Mouse (Mus musculus): ENCODE measurements around the gene Ntmt1. TPM values are rescaled to one million over a fixed set of nuclear protein-coding genes. Genes with fewer than 3 reads are reported as not detected.
A peak's percentile ranks its signal among the peaks of the same experiment; 100 is the strongest.

Ntmt1 gene
- polyA plus RNA-seq, 1 experiment from 2014 or later, result 26.0 TPM

DNA sequence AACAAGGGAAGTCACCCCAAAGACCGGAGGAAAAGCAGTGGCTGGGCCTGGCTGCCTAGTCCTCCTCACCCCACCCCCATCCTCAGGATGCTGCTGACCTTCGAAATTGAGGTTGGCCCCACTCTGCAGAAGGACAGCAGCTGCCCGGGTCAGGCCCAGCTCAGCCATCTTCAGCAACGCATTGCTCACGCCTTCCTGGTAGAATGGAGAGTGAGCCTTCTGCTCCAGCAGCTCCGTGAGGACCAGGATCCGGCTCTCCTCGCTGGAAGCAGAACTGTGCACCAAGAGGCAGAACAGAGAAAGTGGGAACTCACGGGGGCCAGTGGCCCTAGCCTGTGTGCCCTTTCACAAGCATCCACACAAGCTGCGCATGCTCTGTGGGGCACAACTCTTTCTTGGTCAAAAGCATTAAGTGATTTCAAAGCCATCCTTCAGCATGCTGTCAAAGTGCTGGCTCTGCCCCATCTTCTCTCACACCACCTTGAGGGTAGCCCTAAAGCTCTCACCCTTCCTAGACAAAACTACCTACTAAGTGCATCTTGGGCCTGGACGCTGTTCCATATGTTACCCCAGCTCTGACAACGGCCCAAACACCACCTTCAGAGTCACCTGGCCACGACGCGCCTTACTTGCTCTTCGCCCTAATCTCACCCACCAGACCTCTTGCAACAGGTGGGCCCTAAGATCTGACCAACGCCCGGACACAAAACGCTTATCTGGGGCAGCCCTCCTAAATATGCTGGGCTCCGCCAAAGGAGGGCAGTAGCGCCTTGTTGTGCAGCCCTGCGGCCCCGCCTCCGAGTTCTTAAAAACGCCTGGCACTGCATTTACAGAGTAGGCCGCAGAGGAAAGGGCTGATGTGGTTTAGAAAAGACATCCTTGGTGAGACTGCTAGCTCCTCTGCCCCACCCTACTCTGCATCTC lies 19.5 kb downstream of the Ntmt1 start:
- H3K9ac ChIP-seq, result peak overlapping the region; percentile 92
- H3K27ac ChIP-seq (replicated peaks), result peak overlapping the region; percentile 92
- no peaks in the 10 kb centered on the region for H3K9me3 ChIP-seq (replicated peaks)
- H3K4me2 ChIP-seq, result peak overlapping the region; percentile 72
- 26% methylated on average over 26 of the region's 26 CpGs for WGBS (ENCODE audit: insufficient replicate concordance)
- H3K36me3 ChIP-seq (replicated peaks), result peaks cover 48% of the 10 kb centered on the region
- H3K4me1 ChIP-seq (replicated peaks), result peaks cover 42% of the 10 kb centered on the region
- H3K4me3 ChIP-seq (replicated peaks), result peak overlapping the region; percentile 93
- H3K27me3 ChIP-seq, result no peaks in the 10 kb centered on the region
- peak; percentile 77 for ATAC-seq (ENCODE audit: insufficient read depth)

DNA sequence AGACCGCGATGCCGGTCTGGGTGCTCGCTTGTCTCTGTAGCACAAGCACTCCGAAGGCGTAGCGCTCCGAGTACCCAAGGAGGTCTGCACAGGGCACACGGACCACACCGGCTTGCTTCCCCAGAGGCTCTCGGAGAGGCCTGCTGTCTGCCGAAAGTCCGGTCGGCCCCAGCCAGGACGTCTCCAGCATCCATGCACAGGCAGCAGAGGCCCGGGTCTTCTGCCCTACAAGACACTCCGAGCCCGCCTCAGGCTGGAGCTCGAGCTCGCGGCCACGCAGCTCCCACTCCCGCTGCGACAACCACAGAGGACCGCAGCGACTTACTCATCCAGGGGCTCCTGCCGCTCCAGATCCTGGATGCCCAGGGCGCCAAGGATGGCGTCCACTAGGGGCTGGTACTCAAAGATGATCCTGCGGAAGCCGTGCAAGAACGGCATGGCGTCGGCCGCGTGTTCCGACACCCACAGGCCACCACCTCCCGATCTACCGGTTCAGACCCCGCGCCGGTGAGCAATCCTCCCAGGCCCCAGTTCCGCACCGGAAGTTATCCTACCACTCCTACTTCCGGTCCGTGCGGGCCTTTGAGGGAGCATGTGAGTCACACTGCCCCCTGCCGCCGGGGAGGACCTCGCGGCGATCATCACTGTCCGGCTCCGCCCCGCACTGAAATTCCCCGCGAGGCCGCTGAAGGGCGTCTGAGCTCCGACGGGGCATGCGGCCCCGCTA lies 20.3 kb downstream of the Ntmt1 start:
- WGBS (ENCODE audit: insufficient replicate concordance), result under 1% methylated on average over 63 of the region's 63 CpGs
- H3K9me3 ChIP-seq (replicated peaks), result no peaks in the 10 kb centered on the region
- peaks cover 40% of the 10 kb centered on the region for H3K36me3 ChIP-seq (replicated peaks)
- peak overlapping the region; percentile 92 for H3K9ac ChIP-seq
- peak overlapping the region; percentile 93 for H3K4me3 ChIP-seq (replicated peaks)
- ATAC-seq (ENCODE audit: insufficient read depth), result peak; percentile 80
- H3K4me1 ChIP-seq (replicated peaks), result peaks cover 42% of the 10 kb centered on the region
- peak overlapping the region; percentile 72 for H3K4me2 ChIP-seq
- H3K27ac ChIP-seq (replicated peaks), result peak overlapping the region; percentile 92
- H3K27me3 ChIP-seq, result no peaks in the 10 kb centered on the region

DNA sequence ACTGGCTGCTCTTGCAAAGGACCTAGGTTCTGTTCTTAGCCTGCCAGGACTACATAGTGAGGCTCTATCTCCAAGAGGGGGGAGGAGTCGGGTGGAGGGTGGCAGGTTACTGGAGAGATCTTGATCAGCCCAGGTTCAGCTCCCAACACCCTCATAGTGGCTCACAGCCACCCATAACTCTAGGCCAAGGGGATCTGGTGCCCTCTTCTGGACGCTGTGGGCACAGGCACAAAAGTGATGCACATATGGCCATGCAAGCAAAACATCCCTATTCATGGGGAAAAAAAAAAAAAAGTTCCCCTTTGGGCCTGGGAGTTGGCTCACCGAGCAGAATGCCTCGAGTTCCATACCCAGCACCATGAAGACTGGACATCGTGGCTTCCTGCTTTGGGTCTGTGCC lies 21.7 kb downstream of the Ntmt1 start:
- Histone ChIP-seq H3K27me3 (peaks cover 5% of the 10 kb centered on the region; the same call in 1 of the 2 replicates), H3K9ac (no peak overlapping the region), H3K27ac (replicated peaks) (no peak overlapping the region), H3K4me3 (replicated peaks) (no peak overlapping the region), H3K4me2 (0 out of 2 replicates have a peak overlapping the region, but pooled peaks have one; percentile 72), H3K4me1 (replicated peaks) (peaks cover 37% of the 10 kb centered on the region), H3K9me3 (replicated peaks) (no peaks in the 10 kb centered on the region), H3K36me3 (replicated peaks) (peaks cover 26% of the 10 kb centered on the region)
- ATAC-seq (ENCODE audit: insufficient read depth), result no peak
- WGBS (ENCODE audit: insufficient replicate concordance), result 14% methylated on average over 5 of the region's 5 CpGs

DNA sequence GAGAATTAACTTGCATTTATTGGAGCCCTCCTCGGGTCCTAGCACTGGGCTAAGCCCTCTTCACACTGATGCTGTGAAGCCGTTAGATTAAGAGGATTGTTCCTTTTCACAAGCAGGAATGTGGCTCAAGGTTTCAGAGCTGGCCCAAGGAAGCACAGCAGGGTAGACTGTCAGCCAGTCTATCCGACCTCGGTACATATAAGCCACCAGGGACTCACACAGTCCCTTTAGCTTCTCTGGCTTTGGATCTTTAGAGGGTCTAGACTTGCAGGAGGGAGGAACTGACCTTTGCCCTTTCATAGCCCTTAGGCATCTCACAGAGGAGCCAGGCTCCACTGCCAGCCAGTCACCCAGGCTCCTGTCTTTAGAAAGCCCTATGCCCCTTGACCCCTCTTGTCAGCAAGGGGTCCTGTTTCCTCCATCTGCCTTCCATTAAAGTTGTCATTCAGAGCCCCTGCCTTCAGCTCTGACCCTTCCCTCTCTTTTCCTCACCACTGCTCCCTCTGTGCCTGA lies 22.7 kb downstream of the Ntmt1 start, which contains the start of gene Asb6:
Asb6 (minus strand) TSS at position 51 of the 513 bp plus-strand sequence.
- Histone ChIP-seq H3K27ac (replicated peaks) (no peak within 1 kb of the TSS), H3K27me3 (peaks cover 6% of the 10 kb centered on the region), H3K4me2 (0 out of 2 replicates have a peak within 1 kb of the TSS, but pooled peaks have one; percentile 72), H3K4me1 (replicated peaks) (peaks cover 36% of the 10 kb centered on the region), H3K9me3 (replicated peaks) (no peaks in the 10 kb centered on the region), H3K9ac (no peak within 1 kb of the TSS), H3K4me3 (replicated peaks) (no peak within 1 kb of the TSS), H3K36me3 (replicated peaks) (peaks cover 16% of the 10 kb centered on the region)
- no peak for ATAC-seq (ENCODE audit: insufficient read depth)
- WGBS (ENCODE audit: insufficient replicate concordance), result 54% methylated on average over 4 of the region's 4 CpGs

DNA sequence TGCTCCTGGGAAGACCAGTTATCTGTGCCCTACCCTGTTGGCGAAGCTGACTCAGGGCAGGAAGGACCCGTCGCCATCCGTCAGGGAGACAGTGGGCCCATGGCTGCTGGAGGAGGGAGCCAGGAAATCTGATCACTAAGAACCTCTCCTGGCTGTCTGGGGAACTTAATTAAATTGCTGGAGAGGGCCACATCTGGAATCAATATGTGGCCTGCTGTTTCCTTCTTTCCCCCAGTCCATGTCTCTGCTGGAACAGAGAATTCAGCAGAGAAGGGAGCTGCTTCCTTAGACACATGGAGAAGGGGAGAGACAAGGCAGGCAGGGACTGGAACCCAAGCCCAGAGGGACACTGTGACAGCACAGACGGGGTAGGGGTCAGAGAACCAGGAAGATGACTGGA lies 26.0 kb downstream of the Ntmt1 start:
- Histone ChIP-seq H3K27ac (replicated peaks) (no peak overlapping the region), H3K27me3 (peaks cover 31% of the 10 kb centered on the region), H3K4me1 (replicated peaks) (peaks cover 19% of the 10 kb centered on the region), H3K36me3 (replicated peaks) (no peaks in the 10 kb centered on the region), H3K4me2 (no peak overlapping the region), H3K9me3 (replicated peaks) (no peaks in the 10 kb centered on the region), H3K9ac (no peak overlapping the region), H3K4me3 (replicated peaks) (no peak overlapping the region)
- ATAC-seq (ENCODE audit: insufficient read depth), result no peak
- 48% methylated on average over 5 of the region's 5 CpGs for WGBS (ENCODE audit: insufficient replicate concordance)

DNA sequence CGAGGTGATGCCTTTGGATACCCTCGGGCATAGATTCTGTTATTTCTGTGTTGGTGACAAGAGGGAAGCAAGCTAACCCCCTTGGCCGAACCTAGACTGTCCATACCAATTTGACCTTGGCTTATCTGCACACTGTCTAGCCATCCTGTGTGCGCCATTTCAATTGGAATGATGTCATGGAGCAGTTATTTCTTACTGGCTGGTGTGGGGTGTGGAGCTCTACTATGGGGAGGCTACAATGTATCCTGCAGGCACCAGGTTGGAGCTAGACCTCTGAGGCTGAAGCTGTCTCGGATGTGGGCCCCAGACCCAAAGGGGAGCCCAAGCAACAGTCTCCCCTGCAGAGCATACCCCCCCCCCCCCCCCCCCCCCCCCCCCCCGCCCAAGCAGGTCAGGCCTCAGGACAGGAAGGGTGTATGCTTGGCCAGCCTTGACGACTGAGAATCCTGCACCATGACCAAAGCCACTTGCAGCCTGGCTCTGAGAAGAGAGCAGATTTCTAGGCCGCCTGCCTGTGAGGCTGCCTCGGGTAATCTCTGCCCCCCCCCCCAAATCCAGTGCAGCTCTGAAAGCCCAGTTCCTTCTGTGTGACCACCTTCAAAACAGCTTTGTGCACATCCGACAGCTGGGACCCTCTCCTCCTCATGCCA lies 26.9 kb downstream of the Ntmt1 start, which contains the start of gene Prrx2:
Prrx2 (plus strand) TSS at position 600 of the 650 bp plus-strand sequence.
- Histone ChIP-seq H3K27me3 (peaks cover 33% of the 10 kb centered on the region), H3K36me3 (replicated peaks) (no peaks in the 10 kb centered on the region), H3K4me3 (replicated peaks) (no peak within 1 kb of the TSS), H3K4me2 (no peak within 1 kb of the TSS), H3K27ac (replicated peaks) (no peak within 1 kb of the TSS), H3K9me3 (replicated peaks) (no peaks in the 10 kb centered on the region), H3K9ac (no peak within 1 kb of the TSS), H3K4me1 (replicated peaks) (peaks cover 10% of the 10 kb centered on the region)
- ATAC-seq (ENCODE audit: insufficient read depth), result no peak
- 50% methylated on average over 9 of the region's 10 CpGs for WGBS (ENCODE audit: insufficient replicate concordance)

DNA sequence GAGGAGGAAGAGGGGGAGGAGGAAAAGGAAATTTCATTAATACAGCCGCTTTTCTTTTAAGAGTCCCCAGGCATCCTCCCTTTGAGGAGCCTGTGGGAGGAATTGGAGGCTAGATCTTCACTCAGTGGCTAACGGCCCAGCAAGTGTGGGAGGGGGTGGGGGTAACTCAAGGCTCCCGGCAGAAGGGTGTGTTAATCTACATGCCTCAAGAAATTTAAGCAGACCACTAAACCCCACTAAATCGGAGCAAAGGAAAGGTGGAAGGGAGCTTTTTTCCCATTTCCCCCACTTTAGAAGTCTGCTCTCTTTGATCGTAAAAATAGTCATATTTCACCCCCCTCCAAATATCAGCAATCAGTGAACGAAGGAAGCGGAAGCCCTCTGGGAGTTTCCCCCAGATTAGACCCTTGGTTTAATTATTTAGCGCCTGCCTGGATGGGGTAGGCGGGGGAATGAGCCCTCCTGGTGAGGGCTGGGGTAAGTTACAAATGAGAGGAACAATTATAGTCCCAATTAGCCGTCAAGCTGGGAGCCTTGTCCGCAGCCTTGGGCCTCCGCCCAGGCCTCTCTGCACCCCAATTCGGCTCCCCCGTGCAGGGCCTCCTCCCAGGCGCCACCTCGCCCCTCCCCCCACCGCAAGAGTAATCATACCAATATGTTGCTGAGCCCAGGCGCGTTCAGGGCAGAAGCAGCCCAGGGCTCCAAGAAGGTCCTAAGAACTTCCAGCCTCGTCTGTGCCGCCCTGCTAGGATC lies 28.8 kb downstream of the Ntmt1 start:
- H3K4me3 ChIP-seq (replicated peaks), result no peak overlapping the region
- no peak for ATAC-seq (ENCODE audit: insufficient read depth)
- no peaks in the 10 kb centered on the region for H3K9me3 ChIP-seq (replicated peaks)
- no peak overlapping the region for H3K27ac ChIP-seq (replicated peaks)
- H3K9ac ChIP-seq, result no peak overlapping the region
- H3K4me2 ChIP-seq, result peak overlapping the region; percentile 43
- peaks cover 10% of the 10 kb centered on the region for H3K4me1 ChIP-seq (replicated peaks)
- H3K36me3 ChIP-seq (replicated peaks), result no peaks in the 10 kb centered on the region
- 21% methylated on average over 21 of the region's 21 CpGs for WGBS (ENCODE audit: insufficient replicate concordance)
- H3K27me3 ChIP-seq, result peaks cover 40% of the 10 kb centered on the region

DNA sequence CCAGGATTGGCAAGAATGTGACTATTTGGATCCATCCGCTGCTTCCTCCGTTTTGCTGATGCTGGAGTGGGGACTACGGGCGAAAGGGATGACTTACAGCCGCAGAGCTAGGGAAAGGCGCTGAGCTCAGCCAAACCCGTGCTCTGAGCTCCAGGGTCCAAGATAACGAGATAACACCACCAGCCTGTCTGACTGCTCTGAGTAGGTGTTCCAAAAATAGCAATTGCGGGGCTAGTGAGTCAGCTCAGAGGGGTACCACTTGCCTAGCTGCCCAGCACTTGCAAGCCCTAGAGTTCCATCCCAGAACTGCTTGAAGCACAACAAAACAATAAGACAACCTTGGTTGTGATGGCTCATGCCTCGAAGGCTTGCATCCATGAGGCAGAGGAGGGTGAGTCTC lies 35.0 kb downstream of the Ntmt1 start:
- Histone ChIP-seq H3K4me3 (replicated peaks) (no peak overlapping the region), H3K9ac (no peak overlapping the region), H3K27me3 (peaks cover 75% of the 10 kb centered on the region), H3K36me3 (replicated peaks) (no peaks in the 10 kb centered on the region), H3K9me3 (replicated peaks) (no peaks in the 10 kb centered on the region), H3K4me2 (no peak overlapping the region), H3K27ac (replicated peaks) (no peak overlapping the region), H3K4me1 (replicated peaks) (no peaks in the 10 kb centered on the region)
- ATAC-seq (ENCODE audit: insufficient read depth), result no peak
- 28% methylated on average over 10 of the region's 10 CpGs for WGBS (ENCODE audit: insufficient replicate concordance)

DNA sequence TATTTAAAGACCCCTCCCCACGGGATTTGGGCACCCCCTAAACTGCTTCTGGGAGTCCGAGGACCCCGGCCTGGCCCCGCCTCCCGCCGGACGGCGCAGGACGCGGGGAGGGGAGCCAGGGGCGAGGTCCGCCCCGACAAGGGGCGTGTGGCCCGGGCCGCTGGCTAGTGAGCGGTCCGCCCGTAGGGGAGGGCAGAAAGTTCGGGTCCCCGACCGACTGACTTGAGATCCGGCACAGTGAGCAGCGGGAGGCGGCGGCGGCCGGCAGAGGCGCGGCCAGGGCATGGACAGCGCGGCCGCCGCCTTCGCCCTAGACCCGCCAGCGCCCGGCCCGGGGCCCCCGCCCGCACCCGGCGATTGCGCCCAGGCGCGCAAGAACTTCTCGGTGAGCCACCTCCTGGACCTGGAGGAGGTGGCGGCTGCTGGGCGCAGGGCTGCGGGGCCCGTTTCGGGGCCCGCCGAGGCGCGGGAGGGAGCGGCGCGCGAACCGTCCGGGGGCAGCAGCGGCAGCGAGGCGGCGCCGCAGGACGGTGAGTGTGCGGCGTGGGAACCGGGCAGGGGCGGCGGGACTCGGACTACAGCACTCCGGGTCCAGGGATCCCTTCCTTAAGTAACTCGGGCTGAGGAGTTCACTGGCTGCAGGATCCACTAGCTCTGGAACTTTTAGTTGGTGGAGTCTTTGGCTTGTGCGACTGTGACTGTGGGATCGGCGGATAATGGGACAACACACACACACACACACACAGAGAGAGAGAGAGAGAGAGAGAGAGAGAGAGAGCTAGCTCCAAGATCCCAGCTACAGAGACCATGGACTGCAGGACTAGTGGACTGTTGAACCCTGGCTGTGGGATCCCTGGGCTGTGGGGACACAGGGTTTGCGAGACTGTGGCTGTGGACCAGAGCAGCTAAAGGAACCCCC lies 37.8 kb downstream of the Ntmt1 start:
- no peak overlapping the region for H3K27ac ChIP-seq (replicated peaks)
- peaks cover 77% of the 10 kb centered on the region for H3K27me3 ChIP-seq
- H3K4me2 ChIP-seq, result peak overlapping the region; percentile 63
- no peak for ATAC-seq (ENCODE audit: insufficient read depth)
- 3% methylated on average over 80 of the region's 80 CpGs for WGBS (ENCODE audit: insufficient replicate concordance)
- no peaks in the 10 kb centered on the region for H3K9me3 ChIP-seq (replicated peaks)
- no peak overlapping the region for H3K9ac ChIP-seq
- H3K36me3 ChIP-seq (replicated peaks), result no peaks in the 10 kb centered on the region
- H3K4me1 ChIP-seq (replicated peaks), result no peaks in the 10 kb centered on the region
- H3K4me3 ChIP-seq (replicated peaks), result peak overlapping the region; percentile 46

Data from liver, embryonic 15.5 days (tissue).